Mouse (Mus musculus) heart, adult 18-20 months (tissue): Measurements from ENCODE around the gene Col18a1. TPM values are rescaled to one million over a fixed set of nuclear protein-coding genes. Genes with fewer than 3 reads are reported as not detected.
A peak's percentile ranks its signal among the peaks of the same experiment; 100 is the strongest.

Experiments
- DNase-seq, 2 experiments: peaks; one replicate each; pipeline ENCODE4 v3.0.0; 2021 to 2022; ENCODE audit warnings: mixed read lengths in 1 of 2
- total RNA-seq, 2 experiments: library from RNA; stranded (reverse); gene quantifications; 2 replicates each; pipeline ENCODE4 v1.2.3; 2021

The Col18a1 gene
- total RNA-seq, 2 experiments from 2014 or later: 7.9 to 8.5 TPM

- no peak for DNase-seq
Observed at GRCm38 (mm10) chr10:77110010-77110409, 56.3 kb downstream of the Col18a1 start.

- no peak for DNase-seq
Observed at GRCm38 (mm10) chr10:77108106-77108505, 58.2 kb downstream of the Col18a1 start.

GRCm38 (mm10) chr10:77104327-77104726 lies 62.0 kb downstream of the Col18a1 start:
- no peak for DNase-seq

GRCm38 (mm10) chr10:77103689-77104088 lies 62.7 kb downstream of the Col18a1 start:
- no peak for DNase-seq

GRCm38 (mm10) chr10:77099777-77100176 lies 66.6 kb downstream of the Col18a1 start:
- DNase-seq: no peak

DNA sequence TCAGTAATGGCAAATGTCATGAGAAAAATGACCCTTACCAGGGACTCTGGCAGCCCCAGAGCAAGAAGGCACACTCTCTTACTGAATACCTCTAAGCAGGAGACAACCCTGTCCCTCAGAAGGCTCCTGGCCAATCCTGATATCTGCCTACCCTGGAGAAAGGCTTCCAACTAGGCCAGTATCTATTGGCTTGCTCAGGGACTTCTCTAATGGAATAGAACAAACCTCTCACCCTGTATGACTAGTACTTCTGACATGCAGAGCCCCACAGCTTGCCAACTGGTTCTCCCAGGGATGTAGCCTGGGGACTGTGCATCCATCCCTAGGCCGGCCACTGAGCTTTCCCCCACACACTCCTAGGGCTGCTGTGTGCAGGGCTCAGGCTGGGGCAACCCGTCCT lies 67.7 kb downstream of the Col18a1 start:
- peak; percentile 37 to 66 for DNase-seq

- DNase-seq: peak; percentile 35 to 52
Observed at GRCm38 (mm10) chr10:77097890-77098200, 68.5 kb downstream of the Col18a1 start.

DNA sequence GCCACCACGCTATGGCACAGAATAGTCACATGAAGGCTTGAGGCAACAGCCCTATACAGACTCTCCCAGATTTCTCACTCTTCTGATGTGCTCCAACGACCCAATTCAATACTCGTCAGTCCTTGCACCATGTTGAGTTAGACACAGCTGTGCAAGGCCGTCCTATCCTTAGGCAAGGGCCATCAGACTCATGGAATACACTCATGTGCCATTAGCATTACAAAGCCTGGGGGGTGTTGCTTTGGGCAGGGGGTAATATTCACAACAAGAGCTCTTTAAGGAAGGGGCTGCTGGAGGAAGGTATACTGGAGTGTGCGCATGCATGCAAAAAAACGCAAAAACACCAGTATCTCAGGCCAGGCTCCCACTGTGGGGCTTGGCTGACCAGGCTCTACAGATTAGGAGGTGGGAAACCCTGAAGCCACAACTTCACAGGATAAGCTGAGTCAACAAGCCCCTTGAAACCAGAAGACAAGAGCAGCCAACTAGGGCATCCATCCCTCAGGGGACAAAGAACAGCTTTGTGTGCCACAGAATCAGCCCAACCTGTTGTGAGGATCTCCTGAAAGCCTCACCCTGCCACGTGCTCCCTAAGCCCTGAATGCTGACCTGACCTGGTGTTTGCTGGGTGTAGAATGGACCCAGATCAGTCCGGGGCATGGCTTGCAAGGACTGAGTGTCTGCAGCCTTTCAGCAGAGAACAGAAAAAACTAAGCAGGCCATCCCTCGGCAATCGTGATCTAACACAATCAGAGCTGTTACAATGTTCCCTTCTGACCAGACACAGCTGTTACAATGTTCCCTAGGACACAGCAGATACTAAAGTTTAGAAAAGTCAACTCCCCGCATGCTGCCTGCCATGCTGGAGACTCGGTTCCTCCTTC lies 69.1 kb downstream of the Col18a1 start:
- DNase-seq: no peak

GRCm38 (mm10) chr10:77095666-77096065 lies 70.7 kb downstream of the Col18a1 start:
- no peak for DNase-seq

DNA sequence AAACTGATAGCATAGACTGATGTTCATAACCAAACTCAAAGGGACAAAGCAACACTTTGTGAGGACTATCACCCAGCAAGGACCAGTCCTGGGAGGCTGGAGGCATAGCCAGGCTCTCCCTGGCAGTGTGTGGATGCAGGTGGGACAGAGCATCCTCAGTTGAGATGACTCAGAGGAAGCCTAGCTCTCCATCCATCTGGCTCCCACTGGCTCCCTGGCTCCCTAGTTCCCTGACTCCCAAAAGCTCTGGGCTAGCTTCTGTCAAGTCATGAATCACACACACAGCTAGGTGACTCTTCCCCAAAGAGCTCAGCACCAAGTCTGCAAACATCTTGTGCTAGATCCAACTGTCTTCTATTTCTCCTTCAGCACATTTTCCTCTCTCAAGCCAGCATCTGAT lies 72.5 kb downstream of the Col18a1 start:
- DNase-seq: no peak

DNA sequence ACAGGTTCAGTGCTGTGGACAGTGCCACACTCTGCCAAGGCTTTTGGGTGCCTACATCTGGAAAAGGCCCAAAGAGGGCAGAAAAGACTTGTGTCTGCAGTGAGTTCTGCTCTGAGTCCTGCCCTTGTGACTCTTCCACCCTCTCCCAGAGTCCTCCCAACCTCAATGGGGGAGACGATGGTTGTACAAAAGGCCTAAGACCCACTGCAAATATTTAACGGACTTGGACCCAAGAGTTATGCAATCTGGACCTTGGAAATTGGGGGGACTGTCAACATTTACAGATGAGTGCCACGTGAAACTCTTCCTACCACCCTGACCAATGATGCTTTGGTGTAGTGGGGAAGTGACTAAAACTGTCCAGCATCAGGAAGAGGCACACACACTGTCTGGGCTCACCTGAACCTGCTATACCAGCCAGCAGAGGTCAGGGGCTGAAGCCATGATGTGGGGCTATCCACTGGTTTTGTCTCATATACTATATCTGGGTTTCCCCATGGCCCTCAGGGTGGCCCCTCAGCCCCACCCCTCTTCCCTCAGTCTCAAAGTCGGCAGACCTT lies 74.7 kb downstream of the Col18a1 start:
- DNase-seq: no peak

GRCm38 (mm10) chr10:77090063-77090462 lies 76.3 kb downstream of the Col18a1 start:
- no peak for DNase-seq

DNA sequence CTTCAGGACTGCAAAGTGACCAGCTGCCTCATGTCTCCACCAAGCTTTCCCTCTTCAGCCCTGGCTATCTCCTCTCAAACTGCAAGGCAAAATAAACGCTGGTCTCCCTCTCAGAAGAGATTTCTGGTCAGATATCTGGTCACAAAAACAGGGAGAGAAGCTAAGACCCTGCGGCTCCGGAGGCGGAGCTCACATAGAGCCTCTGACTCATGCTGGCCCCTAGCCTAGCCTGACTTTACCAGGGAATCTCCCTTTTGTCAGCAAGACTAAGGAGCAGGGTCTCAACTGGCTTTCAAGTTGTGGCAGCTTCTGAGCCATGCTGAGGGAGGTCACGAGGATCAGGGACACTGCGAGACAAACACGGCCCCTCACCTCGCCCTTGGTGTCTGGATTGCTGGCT lies 77.0 kb downstream of the Col18a1 start:
- DNase-seq: peak; percentile 73 to 75

GRCm38 (mm10) chr10:77084568-77084967 lies 81.8 kb downstream of the Col18a1 start:
- DNase-seq: no peak

- DNase-seq: no peak
Observed at GRCm38 (mm10) chr10:77082921-77083320, 83.4 kb downstream of the Col18a1 start.

- DNase-seq: peak; percentile 61 to 81
Observed at GRCm38 (mm10) chr10:77082453-77082852, 83.9 kb downstream of the Col18a1 start.

GRCm38 (mm10) chr10:77078961-77079360 lies 87.4 kb downstream of the Col18a1 start:
- DNase-seq: no peak

- no peak for DNase-seq
Observed at GRCm38 (mm10) chr10:77078456-77078855, 87.9 kb downstream of the Col18a1 start.

DNA sequence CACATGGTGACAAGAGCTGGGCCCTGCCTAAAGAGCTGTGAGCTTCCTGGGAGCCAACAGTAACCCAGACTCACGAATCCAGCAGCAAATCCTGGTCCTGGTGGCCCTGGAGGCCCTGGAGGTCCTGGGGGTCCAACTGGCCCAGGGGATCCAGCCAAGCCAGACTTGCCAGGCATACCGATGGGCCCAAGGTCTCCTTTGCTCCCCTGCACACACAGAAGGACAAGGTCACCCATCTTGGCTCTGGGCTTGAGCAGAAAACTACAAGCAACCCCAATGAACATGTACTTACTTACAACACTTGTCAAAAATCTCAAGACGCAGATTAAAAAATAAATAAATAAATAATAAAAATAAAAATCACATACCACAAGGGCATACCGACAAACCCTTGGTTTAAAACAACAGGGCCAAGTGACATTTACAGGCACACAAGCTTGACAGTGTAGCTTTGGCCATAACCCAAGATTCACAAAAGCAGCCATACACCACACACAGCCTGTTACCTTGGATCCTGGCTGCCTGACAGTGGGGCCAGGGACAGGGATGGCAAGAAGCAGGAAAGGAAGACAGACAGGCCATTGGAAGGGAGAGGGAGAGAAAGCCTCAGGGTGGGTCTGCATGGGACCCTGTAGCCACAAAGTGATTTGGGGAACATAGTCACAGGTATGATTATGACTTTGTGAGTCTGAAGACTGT lies 91.9 kb downstream of the Col18a1 start:
- no peak for DNase-seq

GRCm38 (mm10) chr10:77070072-77070471 lies 96.3 kb downstream of the Col18a1 start:
- DNase-seq: peak; percentile 31 to 58

GRCm38 (mm10) chr10:77068469-77068868 lies 97.9 kb downstream of the Col18a1 start:
- DNase-seq: no peak

DNA sequence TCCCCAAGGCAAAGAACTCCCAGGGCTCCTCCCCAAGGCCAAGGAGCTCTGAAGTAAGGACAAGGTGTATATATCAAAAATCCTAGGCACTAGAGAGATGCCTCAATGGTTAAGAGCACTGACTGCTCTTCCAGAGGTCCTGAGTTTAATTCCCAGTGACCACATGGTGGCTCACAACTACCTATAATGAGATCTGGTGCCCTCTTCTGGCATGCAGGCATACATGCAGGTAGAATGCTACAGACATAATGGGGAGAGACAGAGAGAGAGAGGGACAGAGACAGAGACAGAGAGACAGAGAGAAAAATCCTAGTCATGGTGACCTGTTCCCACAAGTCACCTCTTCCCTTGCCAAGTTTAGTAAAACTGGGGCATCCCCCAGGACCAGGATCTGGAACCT lies 101.7 kb downstream of the Col18a1 start:
- DNase-seq: no peak

- no peak for DNase-seq
Observed at GRCm38 (mm10) chr10:77064239-77064638, 102.1 kb downstream of the Col18a1 start.
